Mouse (Mus musculus): ENCODE measurements at regions not wholly inside any gene's neighbourhood (a gene's known extent, or its start where the extent isn't known, plus 50 kb on each side); places are given as distances from the start of the nearest gene placed in this dataset.

DNA sequence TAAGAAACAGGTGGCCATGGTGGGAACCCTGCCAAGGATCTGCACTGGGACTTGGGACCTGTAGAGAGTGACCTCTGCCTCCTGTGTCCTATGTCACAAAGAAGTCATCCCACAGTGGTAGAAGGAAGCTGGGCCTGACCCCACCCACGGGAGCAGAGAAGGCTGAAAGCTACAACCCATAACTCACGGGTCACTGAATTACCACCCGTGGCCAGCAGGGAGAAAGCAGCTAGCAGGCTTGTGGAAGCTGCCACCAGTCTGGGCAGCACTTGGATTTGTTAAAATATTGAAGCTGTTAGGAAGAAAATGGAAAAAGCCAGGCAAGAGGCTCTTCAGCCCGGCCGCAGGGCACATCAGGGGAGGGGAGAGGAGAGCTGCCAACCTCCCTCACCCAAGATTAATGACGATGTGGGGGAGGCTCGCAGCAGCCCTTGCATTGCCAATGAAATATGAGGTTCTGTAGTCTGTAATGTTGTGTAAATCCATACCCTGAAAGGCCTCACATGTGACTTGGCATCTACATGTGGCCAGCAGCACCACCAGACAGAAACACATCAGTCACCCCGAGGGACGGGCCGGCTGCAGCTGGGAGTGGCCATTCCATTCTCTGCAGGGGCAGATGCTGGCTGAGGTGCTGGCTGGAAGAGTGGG, 94.5 kb downstream of the Olfm1 start:
- DNase-seq = no peak

DNA sequence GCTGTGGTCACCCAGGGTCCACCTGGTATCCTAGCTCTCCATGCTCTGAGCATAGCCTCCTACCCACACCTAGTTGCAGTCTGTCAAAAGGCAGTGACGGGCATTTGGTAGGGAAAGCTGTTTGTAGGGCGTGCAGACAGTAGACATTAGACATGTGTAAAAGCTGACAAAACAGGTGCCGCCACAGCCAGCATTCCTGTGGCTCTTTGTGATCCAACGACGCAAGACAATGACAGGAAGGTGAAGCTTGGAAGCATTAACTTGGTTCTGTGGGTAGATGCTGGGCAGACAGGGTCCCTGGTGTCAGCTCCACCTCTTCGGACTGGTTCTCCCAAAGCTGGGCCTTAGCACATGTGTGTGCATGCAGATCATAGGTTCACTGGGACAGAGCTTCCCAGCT, 96.5 kb downstream of the Olfm1 start:
- DNase-seq = no peak

DNA sequence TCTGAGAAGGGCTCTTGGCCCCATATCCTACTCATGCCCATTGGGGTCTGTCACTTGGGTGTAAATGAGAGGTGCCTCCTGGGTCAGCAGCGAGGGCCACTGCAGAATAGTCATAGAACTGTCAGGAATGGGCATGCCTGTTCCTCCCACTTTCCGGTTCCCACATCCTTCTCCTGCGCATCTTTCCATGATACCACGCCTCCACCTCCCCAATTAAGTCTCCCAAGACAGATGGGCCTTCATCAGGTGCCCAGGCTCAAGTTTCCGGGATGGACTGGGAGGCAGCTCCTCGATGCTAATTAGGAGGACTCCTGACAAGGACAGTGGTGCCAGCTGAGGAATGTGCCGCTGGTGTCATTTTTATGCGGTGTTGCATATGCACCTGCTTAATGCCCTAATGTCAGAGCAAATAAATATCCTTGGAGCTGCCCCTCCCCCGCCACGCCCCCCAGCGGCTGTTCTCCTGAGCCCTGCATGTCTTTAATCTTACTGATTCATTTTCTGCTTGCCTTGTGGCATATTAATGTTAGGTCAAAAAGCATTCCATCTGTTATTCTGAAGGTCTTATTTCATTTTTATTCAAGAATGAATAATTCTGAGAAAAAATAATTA, 97.2 kb downstream of the Olfm1 start:
- DNase-seq = peak; percentile 36

DNA sequence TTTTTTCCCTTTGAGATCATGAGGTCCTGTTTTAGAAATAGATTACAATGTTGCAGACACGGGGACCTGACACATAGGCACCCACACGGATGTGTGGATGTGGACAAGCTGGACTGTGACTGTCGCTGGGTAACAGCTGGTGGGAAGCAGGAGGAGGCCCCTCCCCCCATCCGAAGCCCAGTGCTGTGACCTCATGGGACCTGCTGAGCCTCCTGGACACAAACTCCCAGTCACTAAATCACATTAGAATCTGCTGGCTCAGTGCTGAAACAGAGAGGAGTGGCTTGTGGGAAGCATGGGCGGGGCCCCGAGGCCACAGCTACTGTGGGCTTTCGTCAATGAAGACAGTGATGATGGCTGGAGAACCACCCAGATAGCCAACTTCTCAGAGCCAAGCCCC, 101.7 kb downstream of the Olfm1 start:
- peak; percentile 38 for DNase-seq

DNA sequence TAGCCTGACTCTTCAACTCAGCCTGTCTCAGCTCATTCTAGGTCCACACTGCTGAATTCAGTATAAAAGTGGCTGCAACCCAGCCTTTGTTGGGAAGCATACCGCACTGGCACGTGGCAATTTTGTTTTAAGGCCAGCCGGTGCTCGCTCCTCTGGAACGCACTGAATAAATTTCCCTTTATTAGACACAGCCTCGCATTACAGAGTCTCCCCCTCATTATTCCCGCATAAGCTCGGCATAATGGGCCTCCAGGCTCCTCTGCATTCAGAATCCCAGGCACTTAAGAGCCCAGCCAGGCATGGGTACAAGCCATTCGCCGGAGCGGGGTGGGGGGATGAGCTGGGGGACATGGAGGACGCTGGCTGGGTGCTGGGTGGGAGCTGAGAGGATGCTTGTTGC, 103.4 kb downstream of the Olfm1 start:
- no peak for DNase-seq

DNA sequence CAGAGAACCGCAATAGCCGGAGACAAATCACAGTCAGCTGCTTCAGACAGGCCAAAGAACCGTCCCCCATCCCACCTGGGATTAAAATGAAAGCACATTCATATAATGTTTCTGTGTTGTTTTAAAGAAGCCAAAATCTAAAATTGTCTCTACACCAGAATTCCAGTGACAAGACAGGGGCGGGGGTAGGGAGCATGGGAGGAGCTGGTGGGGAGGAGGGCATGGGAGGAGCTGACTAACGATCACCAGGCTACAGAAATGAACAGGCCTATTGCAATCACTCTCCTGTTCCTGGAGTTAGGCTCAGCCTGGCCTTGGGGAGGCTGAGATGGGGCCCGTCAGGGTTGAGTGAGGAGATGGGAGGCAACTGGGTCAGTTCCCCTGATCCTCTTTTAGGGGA, 105.9 kb downstream of the Olfm1 start:
- DNase-seq = no peak

DNA sequence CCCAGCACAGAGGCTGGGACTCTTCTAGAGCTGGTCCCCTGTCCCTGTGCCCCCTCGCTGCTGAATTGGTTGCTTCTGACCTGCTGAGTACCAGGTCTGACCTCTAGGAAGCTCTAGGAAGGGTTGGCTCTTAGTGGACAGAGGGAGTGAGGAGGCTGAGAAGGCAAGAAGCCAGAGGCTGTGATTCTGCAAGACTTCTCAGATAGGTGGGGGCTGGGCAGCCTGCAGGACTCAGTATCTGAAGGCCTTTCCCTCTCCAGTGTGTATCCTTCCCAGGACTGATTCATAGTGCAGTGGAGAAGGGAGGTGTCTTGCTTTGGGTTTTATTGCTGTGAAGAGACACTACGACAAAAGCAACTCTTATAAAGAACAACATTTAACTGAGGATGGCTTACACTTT, 106.6 kb downstream of the Olfm1 start:
- DNase-seq = peak; percentile 24

DNA sequence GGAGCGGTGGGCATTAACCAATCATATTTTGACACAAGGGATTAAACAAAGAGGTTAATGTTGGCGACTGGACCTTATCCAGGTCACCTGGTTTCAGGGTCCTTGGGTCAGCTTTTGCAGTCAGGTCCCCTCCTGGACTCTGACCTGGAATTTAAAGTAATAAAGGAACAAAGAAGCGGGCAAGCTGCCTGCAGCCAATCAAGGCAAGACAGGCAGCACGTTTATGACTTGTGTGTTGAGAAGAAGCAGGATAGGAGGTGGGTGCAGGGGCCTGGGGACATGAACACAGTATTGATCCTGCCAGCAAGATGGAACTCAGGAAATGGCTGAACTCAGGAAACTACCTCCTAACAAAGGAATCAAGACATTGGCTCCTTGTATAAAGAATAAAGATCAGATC, 108.5 kb downstream of the Olfm1 start:
- no peak for DNase-seq

DNA sequence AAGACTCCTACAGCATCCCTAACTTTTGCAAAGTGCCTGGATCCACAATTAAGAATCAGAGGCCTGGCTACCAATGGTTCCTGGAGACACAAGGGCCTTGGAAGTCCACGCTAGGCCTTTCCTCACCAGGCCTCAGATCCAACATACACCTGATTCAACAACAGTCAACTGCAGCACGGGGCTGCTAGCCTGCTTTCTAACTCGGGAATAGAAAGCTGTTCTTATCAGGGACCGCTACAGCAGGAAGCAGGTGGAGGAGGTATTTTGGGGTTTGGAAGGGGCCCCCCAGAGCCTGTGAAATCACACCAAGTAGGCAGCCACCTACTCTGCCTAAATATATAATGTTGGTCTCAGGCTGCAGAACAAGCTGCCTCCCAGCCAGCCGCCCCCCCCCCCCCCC, 111.1 kb downstream of the Olfm1 start:
- DNase-seq = no peak

DNA sequence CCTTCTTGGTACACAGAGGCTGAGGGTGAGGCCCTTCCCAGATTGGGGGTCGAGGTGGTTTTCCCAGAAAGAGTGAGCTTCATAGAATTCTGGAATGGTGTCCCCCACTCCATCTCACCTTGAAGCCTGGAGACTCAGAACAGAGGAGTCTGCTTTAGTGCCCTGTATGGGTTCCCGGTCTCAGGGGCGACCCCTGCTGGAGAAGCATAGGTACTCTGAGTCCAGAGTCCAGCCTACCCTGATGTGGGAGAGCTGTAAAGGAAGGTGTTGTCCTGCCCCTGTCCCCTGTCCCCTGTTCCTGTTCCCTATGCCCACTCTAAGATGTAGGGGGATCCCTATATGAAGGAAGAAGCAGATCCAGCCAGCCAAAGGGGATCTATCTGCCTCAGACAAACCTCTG, 111.9 kb downstream of the Olfm1 start:
- peak; percentile 79 for DNase-seq

DNA sequence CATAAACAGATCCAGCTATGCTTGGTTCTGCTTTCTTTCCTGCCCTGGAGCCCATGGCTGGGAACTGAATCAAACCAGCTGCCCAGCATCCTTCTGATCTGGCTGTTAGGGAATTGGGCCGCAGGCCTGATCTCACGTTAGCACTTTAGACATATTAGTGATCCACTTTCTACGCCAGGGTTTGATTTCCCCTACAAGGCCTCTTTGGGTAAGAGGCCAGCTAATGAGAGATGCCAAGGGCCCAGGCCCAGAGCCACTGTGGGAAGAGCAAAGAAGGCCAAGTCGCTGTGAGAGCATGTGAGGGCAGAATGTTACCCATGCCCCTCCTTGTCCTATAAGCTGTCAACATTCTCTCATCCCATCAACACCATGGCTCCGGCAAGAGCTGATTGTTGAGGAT, 116.3 kb downstream of the Olfm1 start:
- no peak for DNase-seq

DNA sequence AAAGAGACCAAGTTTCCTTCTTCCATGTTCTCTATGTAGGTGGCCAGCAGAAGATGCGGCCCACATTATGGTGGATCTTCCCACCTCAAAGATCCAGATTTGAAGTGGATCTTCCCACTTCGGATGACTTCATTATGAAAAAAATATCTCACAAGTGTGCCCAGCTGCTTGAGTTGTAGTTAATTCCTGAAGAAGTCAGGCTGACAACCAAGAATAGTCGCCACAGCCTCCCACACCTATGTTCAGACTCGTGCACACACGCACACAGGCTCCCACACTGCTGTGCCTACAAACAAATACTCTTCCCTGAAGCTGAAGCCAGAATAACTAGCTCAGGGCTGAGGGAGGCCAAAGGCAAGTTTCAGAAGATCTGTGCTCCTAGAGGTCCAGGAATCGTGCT, 119.4 kb downstream of the Olfm1 start:
- DNase-seq = no peak

DNA sequence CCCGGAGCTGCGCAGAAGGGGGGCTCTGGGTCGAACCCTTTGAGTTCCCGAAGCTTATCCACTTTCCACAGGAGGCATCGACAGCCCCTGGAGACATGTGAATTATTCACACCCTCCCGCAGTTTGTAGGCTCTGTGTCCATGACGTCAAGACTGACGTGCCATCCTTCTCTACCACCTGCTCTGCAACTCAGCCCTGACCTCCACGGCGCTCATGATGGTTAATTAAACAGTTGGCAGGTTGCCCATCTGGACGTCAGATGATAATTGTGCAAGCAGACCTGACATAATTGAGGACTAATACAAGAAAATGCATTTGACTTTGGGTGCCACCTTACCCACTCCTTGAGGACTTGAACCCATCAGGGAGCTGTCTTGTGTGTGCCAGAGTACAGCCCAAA, 121.1 kb upstream of the Ppp1r26 start:
- DNase-seq = no peak

DNA sequence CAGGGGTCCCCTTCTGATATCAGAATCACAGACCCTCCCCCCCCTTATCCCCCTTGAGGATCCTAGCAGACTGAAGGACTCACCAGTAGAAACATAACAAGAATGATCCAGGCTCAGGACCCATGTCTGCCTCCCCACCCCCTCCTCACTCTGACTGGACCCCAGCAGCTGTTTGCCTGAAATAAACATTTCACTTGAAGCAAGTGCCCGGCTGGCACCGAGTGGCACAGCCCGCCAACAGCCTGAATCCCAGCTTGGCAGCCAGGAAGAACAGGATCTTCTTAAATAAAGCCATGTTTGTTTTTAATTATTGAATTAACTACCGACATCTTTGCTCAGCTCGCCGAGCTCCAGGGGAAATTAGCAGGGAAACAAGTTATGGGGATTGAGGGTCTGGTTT, 120.5 kb upstream of the Ppp1r26 start:
- no peak for DNase-seq

DNA sequence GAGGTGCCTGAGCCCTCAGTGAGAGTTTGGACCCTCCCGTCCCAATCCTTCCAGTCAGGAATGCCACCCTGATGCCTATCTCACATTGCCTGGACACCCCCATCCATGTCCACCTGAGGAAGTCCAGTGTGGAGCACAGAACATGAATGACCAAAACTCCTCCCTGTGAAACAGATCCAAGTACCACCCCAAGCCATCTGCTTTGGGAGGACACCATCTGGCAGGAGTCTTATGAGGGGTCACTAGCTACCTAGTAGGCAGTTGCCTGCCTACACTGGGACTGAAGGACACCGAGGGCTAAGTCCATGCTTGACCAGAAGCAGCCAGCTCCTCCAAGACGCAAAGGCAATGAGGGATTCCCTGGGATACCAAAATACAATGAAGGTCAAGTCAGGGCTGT, 119.9 kb upstream of the Ppp1r26 start:
- no peak for DNase-seq

DNA sequence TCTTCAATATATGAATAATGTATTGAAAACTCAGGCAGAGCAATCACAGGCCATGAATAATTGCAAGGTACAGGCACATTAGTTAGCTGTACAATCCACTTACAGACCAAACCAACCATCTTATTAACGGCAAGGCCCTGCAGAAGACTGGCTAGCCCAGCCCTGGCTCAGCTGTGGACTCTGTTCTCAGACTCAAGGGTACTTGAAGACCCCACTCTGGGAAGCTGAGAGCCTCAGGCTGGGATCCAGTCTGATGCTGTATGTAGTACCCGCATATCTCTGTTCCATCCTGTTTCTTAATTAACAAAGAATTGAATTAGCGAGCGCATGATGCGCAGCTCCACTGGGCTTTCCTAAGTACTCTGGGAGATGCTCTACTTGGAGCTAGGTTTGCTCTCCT, 117.5 kb upstream of the Ppp1r26 start:
- DNase-seq = no peak

DNA sequence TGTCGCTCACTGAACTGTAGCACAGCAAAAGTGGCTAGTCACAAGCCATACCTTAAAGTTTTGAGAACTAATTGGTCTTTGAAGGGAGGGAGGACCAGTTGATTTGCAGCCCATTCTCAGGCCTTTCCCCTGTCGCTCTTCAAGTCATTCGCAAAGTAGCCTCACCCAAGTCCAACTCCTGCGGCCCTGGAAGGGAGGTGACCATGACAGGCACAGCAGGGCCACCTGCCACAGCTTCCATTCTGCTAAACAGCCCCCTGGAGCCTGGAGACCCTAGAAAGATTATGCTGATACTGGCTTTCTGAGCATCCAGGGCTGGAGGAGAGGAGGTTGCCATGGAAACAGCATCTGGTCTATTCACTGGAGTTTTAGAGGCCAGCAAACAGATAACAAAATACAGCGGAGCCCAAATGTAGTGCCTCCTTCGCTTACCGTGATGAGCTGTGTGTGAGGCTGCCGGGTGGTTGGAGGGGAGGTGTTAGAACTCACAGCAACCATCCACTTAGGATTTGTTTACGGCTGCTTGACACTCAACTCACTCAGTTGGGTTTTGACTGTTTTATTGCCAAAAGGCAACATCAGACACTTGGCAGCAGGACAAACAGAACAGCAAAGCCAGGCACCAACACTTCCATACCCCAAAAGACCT, 111.3 kb upstream of the Ppp1r26 start:
- no peak for DNase-seq

DNA sequence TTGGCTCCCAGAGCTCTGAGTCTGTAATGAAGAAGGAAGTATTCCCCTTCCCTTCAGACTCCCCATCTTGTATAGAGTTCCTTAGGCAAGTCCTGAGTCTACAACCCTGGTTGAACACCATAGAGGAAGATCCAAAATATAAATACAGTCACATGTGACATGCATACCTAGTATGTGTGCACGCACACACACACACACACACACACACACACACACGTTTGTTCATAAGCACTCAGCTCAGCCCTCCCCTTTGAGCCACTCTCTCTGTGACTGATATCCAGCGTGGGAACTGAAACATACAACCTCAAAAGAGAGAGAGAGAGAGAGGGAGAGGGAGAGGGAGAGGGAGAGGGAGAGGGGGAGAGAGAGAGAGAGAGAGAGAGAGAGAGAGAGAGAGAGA, 110.8 kb upstream of the Ppp1r26 start:
- no peak for DNase-seq

DNA sequence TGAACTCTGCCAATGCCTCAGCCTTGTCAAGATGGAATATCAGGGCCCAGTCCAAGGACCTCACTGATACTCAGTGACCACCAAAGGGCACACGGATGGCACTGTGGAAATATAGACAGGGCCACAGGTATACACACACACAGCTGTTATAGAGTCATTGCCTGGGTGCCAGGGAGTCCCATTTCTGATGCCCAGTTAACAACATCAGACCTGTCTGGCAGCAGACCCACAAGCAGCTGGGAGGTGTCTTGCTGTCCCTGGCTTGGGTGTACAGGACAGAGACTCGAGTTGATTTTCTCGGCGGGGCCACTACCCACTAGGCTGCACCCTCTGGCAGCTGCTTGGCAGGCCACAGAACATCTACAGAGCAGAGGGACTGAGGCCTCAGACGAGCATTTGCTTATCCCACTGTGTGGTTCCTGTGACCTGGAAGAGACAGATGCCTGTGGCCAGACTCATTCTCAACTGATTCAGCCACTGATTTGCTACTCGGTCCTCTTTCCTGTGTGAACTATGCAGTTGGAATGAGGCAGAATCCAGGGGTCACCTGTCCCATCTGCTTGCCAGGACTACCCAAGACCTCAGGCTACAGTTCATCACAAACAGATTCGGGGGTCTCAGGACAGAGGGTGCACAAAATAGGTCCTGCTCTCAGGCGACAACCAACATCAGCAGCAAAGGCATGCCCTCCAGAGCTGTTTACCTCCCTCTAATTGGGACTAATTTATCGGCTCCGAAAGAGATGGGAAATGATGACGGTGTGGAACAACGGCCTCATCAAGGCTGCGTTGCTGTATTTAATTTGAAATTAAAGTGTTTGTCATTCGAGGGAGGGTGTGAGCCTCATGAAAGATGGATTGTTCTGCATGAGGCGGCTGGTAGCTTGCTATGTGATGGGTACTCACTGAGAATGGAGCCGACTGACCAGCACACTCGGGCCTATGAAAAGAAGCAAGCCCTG, 110.0 kb upstream of the Ppp1r26 start:
- no peak for DNase-seq

DNA sequence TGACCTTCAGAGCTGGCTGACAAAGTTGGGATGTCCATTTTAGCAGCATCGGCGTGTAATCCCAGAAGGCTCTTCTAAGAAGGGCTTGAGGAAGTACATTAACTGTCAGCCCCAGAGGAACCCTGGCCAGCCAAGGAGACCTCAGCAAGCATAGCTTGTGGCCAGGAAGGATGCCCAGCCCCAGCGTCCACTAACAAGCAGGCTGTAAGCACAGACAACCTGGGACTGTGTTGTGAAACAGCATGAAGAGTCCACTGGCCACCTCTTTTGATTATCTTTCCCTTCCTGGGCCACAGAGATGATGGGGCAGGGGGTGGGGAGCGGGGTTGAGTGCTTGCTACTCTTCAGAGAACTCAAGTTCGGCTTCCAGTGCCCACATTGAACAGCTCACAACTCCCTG, 109.0 kb upstream of the Ppp1r26 start:
- DNase-seq = no peak

DNA sequence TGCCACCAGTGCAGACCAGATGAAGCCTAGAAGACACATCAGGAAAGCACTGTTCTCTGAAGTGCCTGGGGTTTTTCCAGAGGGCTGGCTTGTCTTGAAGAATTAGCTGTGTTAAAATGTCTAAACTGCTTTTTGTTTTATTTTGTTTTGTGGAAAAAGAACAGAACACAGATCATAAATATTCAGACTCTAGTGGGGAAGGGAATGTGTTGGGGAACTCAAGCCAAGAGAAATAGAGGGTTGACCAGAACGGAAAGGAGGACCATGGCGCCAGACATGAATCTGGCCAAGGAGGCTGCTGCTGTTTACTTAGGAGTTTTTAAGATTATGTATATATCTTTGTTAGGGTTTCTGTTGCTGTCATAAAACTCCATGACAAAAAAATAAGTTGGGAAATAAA, 105.3 kb upstream of the Ppp1r26 start:
- no peak for DNase-seq

DNA sequence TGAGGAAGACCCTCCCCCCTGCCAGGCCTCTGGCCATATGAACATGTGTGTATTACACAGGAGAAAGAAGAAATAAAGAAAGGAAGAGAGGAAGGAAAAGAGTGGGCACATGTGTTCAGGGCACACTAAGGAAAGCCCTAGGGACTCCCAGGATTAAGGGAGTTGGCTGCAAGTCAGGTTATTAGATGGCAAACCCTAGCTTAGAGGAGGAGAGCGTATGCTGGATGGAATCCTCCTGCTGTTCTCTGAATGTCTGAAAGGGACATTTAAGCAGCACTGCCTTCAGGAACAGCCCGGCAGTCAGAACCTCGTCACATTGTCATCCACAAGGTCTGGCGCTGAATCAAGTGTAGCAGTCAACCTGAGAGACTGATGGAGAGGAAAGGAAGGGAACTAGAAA, 98.1 kb upstream of the Ppp1r26 start:
- DNase-seq = no peak

DNA sequence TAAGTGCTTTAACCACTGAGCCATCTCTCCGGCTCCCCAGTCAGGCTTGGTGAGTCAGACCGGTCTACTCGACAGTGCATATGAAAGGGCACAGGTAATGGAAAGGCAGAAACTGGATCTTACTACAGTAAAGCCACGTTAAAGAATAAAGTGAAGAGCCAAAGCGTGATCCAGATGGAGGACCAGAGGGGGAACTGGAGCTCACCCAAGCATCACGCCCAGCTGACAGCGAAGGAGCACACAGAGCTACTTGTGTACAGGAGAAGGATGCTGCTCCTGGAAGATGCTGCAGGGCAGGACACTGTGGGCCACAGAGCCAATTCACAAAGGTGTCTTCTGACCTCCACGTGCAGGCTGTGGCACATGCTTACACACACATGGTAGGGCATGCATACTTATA, 96.7 kb upstream of the Ppp1r26 start:
- no peak for DNase-seq

All from adrenal gland, postnatal 10 days (tissue).